Mouse (Mus musculus) liver, postnatal 0 days (tissue): ENCODE data around the gene Pitx3. TPM values are rescaled to one million over a fixed set of nuclear protein-coding genes. Genes with fewer than 3 reads are reported as not detected.

Experiments used
- ATAC-seq: fragments of 200-750 bp; cut with Nextera tagmentation; 2 replicates; pipeline ENCODE4 v1.8.0; 2017; ENCODE audit warnings: mild to moderate bottlenecking, moderate library complexity
- DNase-seq: peaks from one replicate; pipeline ENCODE4 v3.0.0-alpha.2; 2016
- H3K27ac ChIP-seq: fragments of 300-500 bp; sonication (generic); 2 replicates; pipeline ENCODE4 v1.5.1; 2014; ENCODE audit warnings: antibody characterized with exemption, moderate library complexity, mild to moderate bottlenecking, low read depth
- H3K27me3 ChIP-seq: fragments of 300-500 bp; sonication (generic); 2 replicates; pipeline ENCODE4 v1.6.1; 2014; ENCODE audit warnings: low read length, control low read depth, mixed read lengths; ENCODE audit not compliant: insufficient read depth
- H3K36me3 ChIP-seq: fragments of 300-500 bp; sonication (generic); replicated peaks from 2 replicates; pipeline ENCODE4 v1.6.1; 2014; ENCODE audit warnings: mild to moderate bottlenecking, control low read depth, low read length, moderate library complexity, mixed read lengths; ENCODE audit not compliant: insufficient read depth
- H3K4me1 ChIP-seq: fragments of 300-500 bp; sonication (generic); 2 replicates; pipeline ENCODE4 v1.6.1; 2014; ENCODE audit warnings: antibody characterized with exemption, mild to moderate bottlenecking, control low read depth; ENCODE audit not compliant: insufficient read depth
- H3K4me2 ChIP-seq: fragments of 300-500 bp; sonication (generic); 2 replicates; pipeline ENCODE4 v1.6.1; 2014; ENCODE audit warnings: low read depth, mild to moderate bottlenecking, low read length, moderate library complexity, mixed read lengths
- H3K4me3 ChIP-seq: fragments of 300-500 bp; sonication (generic); 2 replicates; pipeline ENCODE4 v1.5.1; 2014; ENCODE audit warnings: low read depth, low read length
- H3K9ac ChIP-seq: fragments of 300-500 bp; sonication (generic); replicated peaks from 2 replicates; pipeline ENCODE4 v1.6.1; 2014; ENCODE audit warnings: mild to moderate bottlenecking, moderate library complexity
- H3K9me3 ChIP-seq: fragments of 300-500 bp; sonication (generic); 2 replicates; pipeline ENCODE4 v1.6.1; 2016; ENCODE audit warnings: mild to moderate bottlenecking, control low read depth, low read length, mixed read lengths
- CTCF ChIP-seq: sonication (generic); IDR thresholded peaks from 2 replicates; pipeline ENCODE4 v1.5.1; 2016; ENCODE audit warnings: antibody characterized with exemption, low read depth
- EP300 ChIP-seq: IDR thresholded peaks from 2 replicates; pipeline ENCODE4 v1.6.1; 2016; ENCODE audit warnings: antibody characterized with exemption, low read depth, mild to moderate bottlenecking
- WGBS: fragments of 180-500 bp; shearing (Covaris S2); extraction: QIAGEN DNeasy Blood & Tissue Kit; methylation state at CpG from one replicate; pipeline ENCODE4 v1.1.7; 2014; ENCODE audit not compliant: insufficient replicate concordance; 5-methylcytosine and 5-hydroxymethylcytosine counted together
- polyA plus RNA-seq: library from polyadenylated mRNA; unstranded; fragments of >200 nt; fragmentation: Nextera tagmentation; extraction: Ambion mirVana; gene quantifications from 2 replicates; pipeline ENCODE4 v1.2.1, GENCODE M21; 2015

Pitx3 gene
- polyA plus RNA-seq, 1 experiment from 2014 or later = not detected

- no peaks in the 10 kb centered on the region for H3K9me3 ChIP-seq
- H3K27ac ChIP-seq = no peak overlapping the region
- H3K4me3 ChIP-seq = no peak overlapping the region
- H3K4me2 ChIP-seq = no peak overlapping the region
- TF ChIP-seq EP300 (no peak), CTCF (no peak)
- no peak overlapping the region for H3K9ac ChIP-seq
- ATAC-seq (no peak), DNase-seq (no peak)
- no peaks in the 10 kb centered on the region for H3K36me3 ChIP-seq
- H3K4me1 ChIP-seq = no peaks in the 10 kb centered on the region
- H3K27me3 ChIP-seq = 0 out of 2 replicates have a peak, but pooled peaks cover 7% of the 10 kb centered on the region
Measured at GRCm38 (mm10) chr19:46124651-46125050, 23.5 kb downstream of the Pitx3 start.

- WGBS = 71% methylated on average over 3 of the region's 3 CpGs
- no peak for DNase-seq
- H3K9me3 ChIP-seq = no peaks in the 10 kb centered on the region
- no peaks in the 10 kb centered on the region for H3K36me3 ChIP-seq
- no peak overlapping the region for H3K4me2 ChIP-seq
- H3K4me3 ChIP-seq = no peak overlapping the region
- no peaks in the 10 kb centered on the region for H3K4me1 ChIP-seq
- ATAC-seq = no peak
- H3K9ac ChIP-seq = no peak overlapping the region
- TF ChIP-seq EP300 = no peak
- TF ChIP-seq CTCF = no peak
- 0 out of 2 replicates have a peak, but pooled peaks cover 7% of the 10 kb centered on the region for H3K27me3 ChIP-seq
- no peak overlapping the region for H3K27ac ChIP-seq
Measured at GRCm38 (mm10) chr19:46123876-46124275, 24.2 kb downstream of the Pitx3 start.

- no peak for TF ChIP-seq CTCF
- no peak for TF ChIP-seq EP300
- Histone ChIP-seq H3K27me3 (no peaks in the 10 kb centered on the region), H3K27ac (no peak overlapping the region), H3K4me3 (no peak overlapping the region), H3K4me2 (no peak overlapping the region), H3K9ac (no peak overlapping the region), H3K4me1 (no peaks in the 10 kb centered on the region), H3K36me3 (no peaks in the 10 kb centered on the region), H3K9me3 (no peaks in the 10 kb centered on the region)
- ATAC-seq = no peak
- DNase-seq = no peak
- 73% methylated on average over 6 of the region's 6 CpGs for WGBS
Measured at GRCm38 (mm10) chr19:46120872-46121271, 27.3 kb downstream of the Pitx3 start.

- no peaks in the 10 kb centered on the region for H3K27me3 ChIP-seq
- H3K4me3 ChIP-seq = no peak overlapping the region
- no peak for DNase-seq
- no peak overlapping the region for H3K4me2 ChIP-seq
- no peak overlapping the region for H3K27ac ChIP-seq
- no peaks in the 10 kb centered on the region for H3K4me1 ChIP-seq
- no peaks in the 10 kb centered on the region for H3K9me3 ChIP-seq
- no peaks in the 10 kb centered on the region for H3K36me3 ChIP-seq
- no peak overlapping the region for H3K9ac ChIP-seq
- TF ChIP-seq EP300 = peak; percentile 80
- no peak for TF ChIP-seq CTCF
- WGBS = 66% methylated on average over 3 of the region's 3 CpGs
- peak; percentile 87 for ATAC-seq
Measured at GRCm38 (mm10) chr19:46119458-46119857, 28.7 kb downstream of the Pitx3 start.

- TF ChIP-seq EP300 = no peak
- TF ChIP-seq CTCF = peak; percentile 28; the same call in 1 of the 2 replicates
- Histone ChIP-seq H3K4me2 (no peak overlapping the region), H3K9me3 (no peaks in the 10 kb centered on the region), H3K27ac (no peak overlapping the region), H3K4me3 (no peak overlapping the region), H3K36me3 (no peaks in the 10 kb centered on the region), H3K27me3 (no peaks in the 10 kb centered on the region), H3K4me1 (no peaks in the 10 kb centered on the region), H3K9ac (no peak overlapping the region)
- DNase-seq = no peak
- no peak for ATAC-seq
- 54% methylated on average over 4 of the region's 4 CpGs for WGBS
Measured at GRCm38 (mm10) chr19:46114617-46115016, 33.5 kb downstream of the Pitx3 start.

- ATAC-seq (no peak), DNase-seq (no peak)
- Histone ChIP-seq H3K27me3 (no peaks in the 10 kb centered on the region), H3K4me3 (no peak overlapping the region), H3K4me1 (no peaks in the 10 kb centered on the region), H3K4me2 (no peak overlapping the region), H3K9me3 (no peaks in the 10 kb centered on the region), H3K9ac (no peak overlapping the region), H3K27ac (peak overlapping the region; percentile 57), H3K36me3 (no peaks in the 10 kb centered on the region)
- TF ChIP-seq EP300 (no peak), CTCF (no peak)
- 69% methylated on average over 5 of the region's 5 CpGs for WGBS
Measured at GRCm38 (mm10) chr19:46110781-46111180, 37.3 kb downstream of the Pitx3 start.

- no peak for TF ChIP-seq CTCF
- peak; percentile 66 for ATAC-seq
Measured at GRCm38 (mm10) chr19:46110214-46110613, 37.9 kb downstream of the Pitx3 start.

More at GRCm38 (mm10) chr19:46110214-46110613, 37.9 kb downstream of the Pitx3 start:
- Histone ChIP-seq H3K9ac (no peak overlapping the region), H3K4me1 (no peaks in the 10 kb centered on the region), H3K4me2 (0 out of 2 replicates have a peak overlapping the region, but pooled peaks have one; percentile 6), H3K27ac (peak overlapping the region; percentile 57), H3K27me3 (no peaks in the 10 kb centered on the region), H3K4me3 (no peak overlapping the region), H3K9me3 (no peaks in the 10 kb centered on the region), H3K36me3 (no peaks in the 10 kb centered on the region)
- DNase-seq = peak; percentile 34
- WGBS = 37% methylated on average over 2 of the region's 2 CpGs
